Mouse (Mus musculus): Measurements from ENCODE around the gene Mef2b. TPM values are rescaled to one million over a fixed set of nuclear protein-coding genes. Genes with fewer than 3 reads are reported as not detected.

Mef2b gene
- polyA plus RNA-seq, 1 experiment from 2014 or later = 0.43 TPM

- DNase-seq (ENCODE audit: low spot score) = no peak
- Histone ChIP-seq H3K4me1 (replicated peaks; ENCODE audit: control insufficient read depth, insufficient read depth, low read length) (peaks cover 3% of the 10 kb centered on the region), H3K27me3 (replicated peaks; ENCODE audit: control insufficient read depth, insufficient read depth, low read length) (no peaks in the 10 kb centered on the region), H3K9ac (ENCODE audit: low read length) (no peak overlapping the region), H3K4me2 (ENCODE audit: low read length) (no peak overlapping the region), H3K9me3 (ENCODE audit: control insufficient read depth, low read length) (no peaks in the 10 kb centered on the region), H3K27ac (ENCODE audit: low read depth) (no peak overlapping the region), H3K4me3 (ENCODE audit: low read depth, low read length) (no peak overlapping the region), H3K36me3 (ENCODE audit: control insufficient read depth, insufficient read depth, low read length) (peaks cover 44% of the 10 kb centered on the region)
- 88% methylated on average over 2 of the region's 2 CpGs for WGBS
- no peak for ATAC-seq (replicated peaks; ENCODE audit: low FRiP score, low TSS enrichment, low read depth)
These were observed 38.7 kb downstream of the Mef2b start for GRCm38 (mm10) chr8:70178231-70178630.

GRCm38 (mm10) chr8:70179082-70179481 lies 39.6 kb downstream of the Mef2b start:
- Histone ChIP-seq H3K36me3 (ENCODE audit: control insufficient read depth, insufficient read depth, low read length) (peaks cover 46% of the 10 kb centered on the region), H3K27ac (ENCODE audit: low read depth) (no peak overlapping the region), H3K27me3 (replicated peaks; ENCODE audit: control insufficient read depth, insufficient read depth, low read length) (no peaks in the 10 kb centered on the region), H3K4me1 (replicated peaks; ENCODE audit: control insufficient read depth, insufficient read depth, low read length) (no peaks in the 10 kb centered on the region; the same call in 1 of the 2 replicates), H3K9ac (ENCODE audit: low read length) (no peak overlapping the region), H3K9me3 (ENCODE audit: control insufficient read depth, low read length) (no peaks in the 10 kb centered on the region), H3K4me3 (ENCODE audit: low read depth, low read length) (no peak overlapping the region), H3K4me2 (ENCODE audit: low read length) (no peak overlapping the region)
- ATAC-seq (replicated peaks; ENCODE audit: low FRiP score, low TSS enrichment, low read depth) = no peak
- no peak for DNase-seq (ENCODE audit: low spot score)
- WGBS = 98% methylated on average over 4 of the region's 4 CpGs

- ATAC-seq (replicated peaks; ENCODE audit: low FRiP score, low TSS enrichment, low read depth) (no peak; the same call in 1 of the 2 replicates), DNase-seq (ENCODE audit: low spot score) (no peak)
- no peak overlapping the region for H3K9ac ChIP-seq (ENCODE audit: low read length)
- no peak overlapping the region for H3K4me3 ChIP-seq (ENCODE audit: low read depth, low read length)
- no peaks in the 10 kb centered on the region for H3K27me3 ChIP-seq (replicated peaks; ENCODE audit: control insufficient read depth, insufficient read depth, low read length)
- H3K27ac ChIP-seq (ENCODE audit: low read depth) = no peak overlapping the region
- 61% methylated on average over 16 of the region's 16 CpGs for WGBS
- no peaks in the 10 kb centered on the region for H3K9me3 ChIP-seq (ENCODE audit: control insufficient read depth, low read length)
- peaks cover 46% of the 10 kb centered on the region for H3K36me3 ChIP-seq (ENCODE audit: control insufficient read depth, insufficient read depth, low read length)
- no peaks in the 10 kb centered on the region; the same call in 1 of the 2 replicates for H3K4me1 ChIP-seq (replicated peaks; ENCODE audit: control insufficient read depth, insufficient read depth, low read length)
- no peak overlapping the region for H3K4me2 ChIP-seq (ENCODE audit: low read length)
These were observed 41.8 kb downstream of the Mef2b start for GRCm38 (mm10) chr8:70181212-70181902.

- Histone ChIP-seq H3K9me3 (ENCODE audit: control insufficient read depth, low read length) (no peaks in the 10 kb centered on the region), H3K9ac (ENCODE audit: low read length) (no peak overlapping the region), H3K27ac (ENCODE audit: low read depth) (no peak overlapping the region), H3K4me3 (ENCODE audit: low read depth, low read length) (no peak overlapping the region), H3K4me1 (replicated peaks; ENCODE audit: control insufficient read depth, insufficient read depth, low read length) (no peaks in the 10 kb centered on the region; the same call in 1 of the 2 replicates), H3K36me3 (ENCODE audit: control insufficient read depth, insufficient read depth, low read length) (peaks cover 41% of the 10 kb centered on the region), H3K27me3 (replicated peaks; ENCODE audit: control insufficient read depth, insufficient read depth, low read length) (no peaks in the 10 kb centered on the region), H3K4me2 (ENCODE audit: low read length) (no peak overlapping the region)
- DNase-seq (ENCODE audit: low spot score) (no peak), ATAC-seq (replicated peaks; ENCODE audit: low FRiP score, low TSS enrichment, low read depth) (peak; percentile 54)
- WGBS = 28% methylated on average over 2 of the region's 2 CpGs
These were observed 42.4 kb downstream of the Mef2b start for GRCm38 (mm10) chr8:70181903-70182252.

GRCm38 (mm10) chr8:70183194-70183593 lies 43.7 kb downstream of the Mef2b start:
- WGBS = 86% methylated on average over 4 of the region's 4 CpGs

GRCm38 (mm10) chr8:70188707-70189106 lies 49.2 kb downstream of the Mef2b start:
- DNase-seq (ENCODE audit: low spot score) (no peak), ATAC-seq (replicated peaks; ENCODE audit: low FRiP score, low TSS enrichment, low read depth) (no peak)
- Histone ChIP-seq H3K4me3 (ENCODE audit: low read depth, low read length) (no peak overlapping the region), H3K4me2 (ENCODE audit: low read length) (no peak overlapping the region), H3K4me1 (replicated peaks; ENCODE audit: control insufficient read depth, insufficient read depth, low read length) (no peaks in the 10 kb centered on the region), H3K27ac (ENCODE audit: low read depth) (no peak overlapping the region), H3K36me3 (ENCODE audit: control insufficient read depth, insufficient read depth, low read length) (peaks cover 3% of the 10 kb centered on the region; the same call in 1 of the 2 replicates), H3K9me3 (ENCODE audit: control insufficient read depth, low read length) (no peaks in the 10 kb centered on the region), H3K9ac (ENCODE audit: low read length) (no peak overlapping the region), H3K27me3 (replicated peaks; ENCODE audit: control insufficient read depth, insufficient read depth, low read length) (no peaks in the 10 kb centered on the region)
- 61% methylated on average over 7 of the region's 7 CpGs for WGBS

More at GRCm38 (mm10) chr8:70183194-70183593, 43.7 kb downstream of the Mef2b start:
- ATAC-seq (replicated peaks; ENCODE audit: low FRiP score, low TSS enrichment, low read depth) (no peak), DNase-seq (ENCODE audit: low spot score) (no peak)
- Histone ChIP-seq H3K27ac (ENCODE audit: low read depth) (no peak overlapping the region), H3K36me3 (ENCODE audit: control insufficient read depth, insufficient read depth, low read length) (peaks cover 33% of the 10 kb centered on the region), H3K9me3 (ENCODE audit: control insufficient read depth, low read length) (no peaks in the 10 kb centered on the region), H3K27me3 (replicated peaks; ENCODE audit: control insufficient read depth, insufficient read depth, low read length) (no peaks in the 10 kb centered on the region), H3K9ac (ENCODE audit: low read length) (no peak overlapping the region), H3K4me2 (ENCODE audit: low read length) (no peak overlapping the region), H3K4me1 (replicated peaks; ENCODE audit: control insufficient read depth, insufficient read depth, low read length) (no peaks in the 10 kb centered on the region; the same call in 1 of the 2 replicates), H3K4me3 (ENCODE audit: low read depth, low read length) (no peak overlapping the region)

- ATAC-seq (replicated peaks; ENCODE audit: low FRiP score, low TSS enrichment, low read depth) (no peak), DNase-seq (ENCODE audit: low spot score) (no peak)
- Histone ChIP-seq H3K4me2 (ENCODE audit: low read length) (no peak overlapping the region), H3K9ac (ENCODE audit: low read length) (no peak overlapping the region), H3K9me3 (ENCODE audit: control insufficient read depth, low read length) (no peaks in the 10 kb centered on the region), H3K27me3 (replicated peaks; ENCODE audit: control insufficient read depth, insufficient read depth, low read length) (no peaks in the 10 kb centered on the region), H3K4me1 (replicated peaks; ENCODE audit: control insufficient read depth, insufficient read depth, low read length) (no peaks in the 10 kb centered on the region), H3K36me3 (ENCODE audit: control insufficient read depth, insufficient read depth, low read length) (0 out of 2 replicates have a peak, but pooled peaks cover 3% of the 10 kb centered on the region), H3K27ac (ENCODE audit: low read depth) (no peak overlapping the region), H3K4me3 (ENCODE audit: low read depth, low read length) (no peak overlapping the region)
- 67% methylated on average over 5 of the region's 5 CpGs for WGBS
These were observed 53.7 kb downstream of the Mef2b start for GRCm38 (mm10) chr8:70193238-70193637.

- no peaks in the 10 kb centered on the region for H3K4me1 ChIP-seq (replicated peaks; ENCODE audit: control insufficient read depth, insufficient read depth, low read length)
- H3K36me3 ChIP-seq (ENCODE audit: control insufficient read depth, insufficient read depth, low read length) = 0 out of 2 replicates have a peak, but pooled peaks cover 3% of the 10 kb centered on the region
- H3K9me3 ChIP-seq (ENCODE audit: control insufficient read depth, low read length) = no peaks in the 10 kb centered on the region
- no peak overlapping the region for H3K9ac ChIP-seq (ENCODE audit: low read length)
- H3K4me3 ChIP-seq (ENCODE audit: low read depth, low read length) = no peak overlapping the region
- ATAC-seq (replicated peaks; ENCODE audit: low FRiP score, low TSS enrichment, low read depth) = no peak
- no peak for DNase-seq (ENCODE audit: low spot score)
- no peaks in the 10 kb centered on the region for H3K27me3 ChIP-seq (replicated peaks; ENCODE audit: control insufficient read depth, insufficient read depth, low read length)
- H3K4me2 ChIP-seq (ENCODE audit: low read length) = no peak overlapping the region
- H3K27ac ChIP-seq (ENCODE audit: low read depth) = no peak overlapping the region
- 75% methylated on average over 3 of the region's 3 CpGs for WGBS
These were observed 54.7 kb downstream of the Mef2b start for GRCm38 (mm10) chr8:70194191-70194590.

- no peaks in the 10 kb centered on the region for H3K27me3 ChIP-seq (replicated peaks; ENCODE audit: control insufficient read depth, insufficient read depth, low read length)
- no peak overlapping the region for H3K4me3 ChIP-seq (ENCODE audit: low read depth, low read length)
- no peak overlapping the region for H3K4me2 ChIP-seq (ENCODE audit: low read length)
- WGBS = 75% methylated on average over 2 of the region's 2 CpGs
- H3K36me3 ChIP-seq (ENCODE audit: control insufficient read depth, insufficient read depth, low read length) = 0 out of 2 replicates have a peak, but pooled peaks cover 3% of the 10 kb centered on the region
- H3K4me1 ChIP-seq (replicated peaks; ENCODE audit: control insufficient read depth, insufficient read depth, low read length) = 0 out of 2 replicates have a peak, but pooled peaks cover 7% of the 10 kb centered on the region
- H3K9ac ChIP-seq (ENCODE audit: low read length) = no peak overlapping the region
- DNase-seq (ENCODE audit: low spot score) = no peak
- ATAC-seq (replicated peaks; ENCODE audit: low FRiP score, low TSS enrichment, low read depth) = no peak
- H3K9me3 ChIP-seq (ENCODE audit: control insufficient read depth, low read length) = no peaks in the 10 kb centered on the region
- H3K27ac ChIP-seq (ENCODE audit: low read depth) = no peak overlapping the region
These were observed 56.3 kb downstream of the Mef2b start for GRCm38 (mm10) chr8:70195762-70196161.

Data from intestine, embryonic 14.5 days (tissue).